Comparison of ENCODE assay signal across 7 mouse cellular contexts in the genomic region with DNA sequence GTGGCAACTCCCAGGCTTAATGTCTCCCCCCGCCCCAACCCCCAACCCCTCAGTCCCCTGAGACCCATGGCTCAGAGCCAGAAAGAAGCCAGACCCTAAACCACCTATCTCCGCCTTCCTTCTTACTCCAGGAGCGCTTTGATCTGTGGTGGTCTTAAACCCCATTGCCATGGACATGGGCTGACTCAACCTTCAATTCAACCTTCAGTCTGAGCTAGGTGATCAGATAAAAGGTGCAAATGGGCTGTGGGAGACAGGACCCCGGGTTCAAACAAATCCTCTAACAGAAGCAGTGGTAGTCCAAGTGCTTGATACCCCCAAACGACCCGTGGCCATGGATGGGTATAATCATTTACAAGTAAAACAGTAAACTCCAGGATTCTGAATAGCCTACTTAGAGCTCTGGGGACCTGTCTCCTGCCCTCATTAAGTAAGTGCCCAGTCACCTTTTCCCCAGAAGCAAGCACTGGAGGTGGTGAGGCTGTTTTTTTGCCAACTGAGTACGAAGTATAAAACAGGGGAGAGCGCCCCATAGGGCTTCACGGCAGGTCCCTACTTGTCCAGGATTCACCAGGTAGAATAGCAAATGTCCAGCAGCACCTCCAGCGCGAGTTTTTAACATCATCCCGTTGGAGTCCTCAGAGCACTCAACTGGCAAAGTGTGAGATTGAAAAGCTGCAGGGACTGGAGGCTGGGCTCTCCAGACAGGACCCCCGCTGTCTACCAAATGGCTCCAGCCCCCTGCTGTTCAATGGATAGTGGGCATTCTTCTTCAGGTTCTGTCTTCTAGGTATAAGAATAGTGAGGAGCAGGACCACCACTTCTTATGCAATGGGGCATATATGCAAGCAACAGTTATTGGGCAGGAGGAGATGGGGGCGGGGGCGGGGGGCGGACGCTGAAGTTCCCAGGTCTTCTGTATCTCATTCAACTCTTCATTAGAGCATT. TPM values are rescaled to one million over a fixed set of nuclear protein-coding genes. Genes with fewer than 3 reads are reported as not detected.
DNase-seq lines count a peak whose midpoint lies in the region; ATAC-seq and TF ChIP-seq lines count a peak whose summit lies in the region.

No protein-coding gene starts in this region.

- peaks cover 64% of the 10 kb centered on the region for H3K4me1 ChIP-seq in lung, embryonic 15.5 days
- H3K4me1 ChIP-seq in forebrain, embryonic 13.5 days: peaks cover 55% of the 10 kb centered on the region
- peaks cover 46% of the 10 kb centered on the region for H3K4me1 ChIP-seq in limb, embryonic 14.5 days (ENCODE audit: control insufficient read depth, insufficient read depth, low read length)
- peaks cover 23% of the 10 kb centered on the region for H3K4me1 ChIP-seq in stomach, embryonic 16.5 days (ENCODE audit: control insufficient read depth, insufficient read depth, low read length)

- WGBS in lung, embryonic 15.5 days: 26% methylated on average over 17 of the region's 17 CpGs
- WGBS in forebrain, embryonic 13.5 days: 6% methylated on average over 17 of the region's 17 CpGs
- 12% methylated on average over 17 of the region's 17 CpGs for WGBS in limb, embryonic 14.5 days
- WGBS in stomach, embryonic 16.5 days: 26% methylated on average over 17 of the region's 17 CpGs

- no peaks in the 10 kb centered on the region for H3K36me3 ChIP-seq in lung, embryonic 15.5 days
- H3K36me3 ChIP-seq in forebrain, embryonic 13.5 days (ENCODE audit: poor library complexity, severe bottlenecking): no peaks in the 10 kb centered on the region
- no peaks in the 10 kb centered on the region for H3K36me3 ChIP-seq in limb, embryonic 14.5 days (ENCODE audit: control insufficient read depth, insufficient read depth, low read length)
- H3K36me3 ChIP-seq in stomach, embryonic 16.5 days (ENCODE audit: control insufficient read depth, insufficient read depth, low read length): no peaks in the 10 kb centered on the region

- H3K4me2 ChIP-seq in lung, embryonic 15.5 days: peak overlapping the region; percentile 96
- H3K4me2 ChIP-seq in forebrain, embryonic 13.5 days: peak overlapping the region; percentile 90
- H3K4me2 ChIP-seq in limb, embryonic 14.5 days (replicated peaks; ENCODE audit: low read depth, low read length, severe bottlenecking): peak overlapping the region; percentile 98
- H3K4me2 ChIP-seq in stomach, embryonic 16.5 days (ENCODE audit: low read depth, low read length): peak overlapping the region; percentile 100

- no peak for DNase-seq in lung, postnatal 10 days
- no peak for DNase-seq in limb, embryonic 14.5 days (ENCODE audit: low spot score)
- DNase-seq in adrenal gland, postnatal 36 days: no peak
- no peak for DNase-seq in layer of hippocampus, adult 18-20 months (ENCODE audit: low spot score in 2 of 2)

- H3K27me3 ChIP-seq in lung, embryonic 15.5 days: peaks cover 22% of the 10 kb centered on the region
- peaks cover 60% of the 10 kb centered on the region for H3K27me3 ChIP-seq in forebrain, embryonic 13.5 days
- H3K27me3 ChIP-seq in limb, embryonic 14.5 days (ENCODE audit: control insufficient read depth, insufficient read depth, low read length): peaks cover 11% of the 10 kb centered on the region; the same call in 1 of the 2 replicates
- peaks cover 4% of the 10 kb centered on the region; the same call in 1 of the 2 replicates for H3K27me3 ChIP-seq in stomach, embryonic 16.5 days (ENCODE audit: control insufficient read depth, insufficient read depth, low read length)

- no peak for TF ChIP-seq POLR2A in limb, embryonic 14.5 days (IDR thresholded peaks at IDR 0.05; ENCODE audit: borderline replicate concordance, extremely low read depth, insufficient read depth, insufficient read length)

- no peak for ATAC-seq in lung, embryonic 15.5 days (ENCODE audit: borderline replicate concordance, extremely low read depth, low FRiP score, low TSS enrichment)
- ATAC-seq in forebrain, embryonic 13.5 days: no peak
- no peak for ATAC-seq in limb, embryonic 14.5 days (ENCODE audit: low FRiP score, low read depth)
- no peak for ATAC-seq in stomach, embryonic 16.5 days (ENCODE audit: insufficient read depth, low FRiP score)

- peak overlapping the region; percentile 63 for H3K4me3 ChIP-seq in lung, embryonic 15.5 days
- peak overlapping the region; percentile 69 for H3K4me3 ChIP-seq in forebrain, embryonic 13.5 days
- peak overlapping the region; percentile 69 for H3K4me3 ChIP-seq in limb, embryonic 14.5 days (replicated peaks; ENCODE audit: low read length)
- peak overlapping the region; percentile 73 for H3K4me3 ChIP-seq in stomach, embryonic 16.5 days (replicated peaks; ENCODE audit: low read length)

- 0 out of 2 replicates have a peak overlapping the region, but pooled peaks have one; percentile 70 for H3K9ac ChIP-seq in lung, embryonic 15.5 days
- H3K9ac ChIP-seq in forebrain, embryonic 13.5 days: peak overlapping the region; percentile 85
- H3K9ac ChIP-seq in limb, embryonic 14.5 days (ENCODE audit: low read depth, low read length, severe bottlenecking): peak overlapping the region; percentile 73
- peak overlapping the region; percentile 90 for H3K9ac ChIP-seq in stomach, embryonic 16.5 days (ENCODE audit: low read length)

- no peak overlapping the region for H3K27ac ChIP-seq in lung, embryonic 15.5 days
- H3K27ac ChIP-seq in forebrain, embryonic 13.5 days: peak overlapping the region; percentile 55; the same call in 1 of the 2 replicates
- H3K27ac ChIP-seq in limb, embryonic 14.5 days (replicated peaks; ENCODE audit: low read depth, low read length): no peak overlapping the region
- no peak overlapping the region for H3K27ac ChIP-seq in stomach, embryonic 16.5 days (ENCODE audit: low read length)

- no peaks in the 10 kb centered on the region for H3K9me3 ChIP-seq in lung, embryonic 15.5 days
- no peaks in the 10 kb centered on the region for H3K9me3 ChIP-seq in forebrain, embryonic 13.5 days (replicated peaks)
- H3K9me3 ChIP-seq in limb, embryonic 14.5 days (ENCODE audit: control insufficient read depth, low read length): no peaks in the 10 kb centered on the region
- no peaks in the 10 kb centered on the region for H3K9me3 ChIP-seq in stomach, embryonic 16.5 days (replicated peaks; ENCODE audit: control insufficient read depth, low read length)

RNA-seq across cellular contexts. Expression of a gene that starts 5.1 kb away (rescaled TPM):
- 11.5 and 12.4 TPM in 2 replicates for polyA plus RNA-seq in lung, embryonic 15.5 days (2015; fragmentation: Nextera tagmentation; extraction: Ambion mirVana)
- 19.5 and 28.3 TPM in 2 replicates for polyA plus RNA-seq in forebrain, embryonic 13.5 days (2015; fragmentation: Nextera tagmentation; extraction: Ambion mirVana)
- polyA plus RNA-seq in limb, embryonic 14.5 days (2012; rRNA removed): 60.3 and 64.5 TPM in 2 replicates
- 30.4 and 34.2 TPM in 2 replicates for polyA plus RNA-seq in limb, embryonic 14.5 days (2014; fragmentation: Nextera tagmentation; extraction: Ambion mirVana)
- polyA plus RNA-seq in stomach, embryonic 16.5 days (2015; fragmentation: Nextera tagmentation; extraction: Ambion mirVana): 26.7 and 29.9 TPM in 2 replicates
- 10 to 100 TPM; 36.7 to 37.9 TPM for total RNA-seq in adrenal gland, postnatal 36 days (2021)
- total RNA-seq in layer of hippocampus, adult 18-20 months (2021): 10 to 100 TPM; 54.1 to 56.3 TPM
